Mouse (Mus musculus): ENCODE measurements around the gene Ccdc12. TPM values are rescaled to one million over a fixed set of nuclear protein-coding genes. Genes with fewer than 3 reads are reported as not detected.

Gene Ccdc12
- total and polyA plus RNA-seq, 3 experiments: 85.2 to 104 (median 97.8) TPM

- peak overlapping the region; percentile 13; the same call in 1 of the 2 replicates for H3K9ac ChIP-seq (ENCODE audit: insufficient read depth, low read depth)
- in situ Hi-C loops (cut with MboI; ENCODE audit: low pct_ligation_motif_present, low pct_unique_long_range_greater_than_20kb, low sequenced_read_pairs): no loop called here
- no peaks in the 10 kb centered on the region for H3K27me3 ChIP-seq (replicated peaks)
These were observed 3.9 kb downstream of the Ccdc12 start for GRCm38 (mm10) chr9:110660208-110660607.

GRCm38 (mm10) chr9:110660856-110661612 lies 4.7 kb downstream of the Ccdc12 start:
- Histone ChIP-seq H3K27me3 (replicated peaks) (no peaks in the 10 kb centered on the region), H3K79me2 (replicated peaks; ENCODE audit: control insufficient read depth, extremely low read depth, insufficient read depth, poor library complexity, severe bottlenecking) (peaks cover 70% of the 10 kb centered on the region), H3K9ac (ENCODE audit: insufficient read depth, low read depth) (peak overlapping the region; percentile 13), H3K9me3 (replicated peaks; ENCODE audit: low read length) (no peaks in the 10 kb centered on the region), H3K4me3 (replicated peaks in 1 of 3; ENCODE audit: low read depth in 2 of 3, low read length in 2 of 3, poor library complexity in 1 of 3) (no peak overlapping the region), H3K36me3 (replicated peaks in 1 of 2; ENCODE audit: control insufficient read depth in 1 of 2, insufficient read depth in 1 of 2, low read length in 1 of 2) (peaks cover 0 to 11% of the 10 kb centered on the region in 2 experiments), H3K27ac (ENCODE audit: insufficient read depth, low read depth) (no peak overlapping the region), H3K4me2 (ENCODE audit: insufficient read depth, low read depth, poor library complexity, severe bottlenecking) (no peak overlapping the region; the same call in 1 of the 2 replicates), H3K4me1 (ENCODE audit: control insufficient read depth in 1 of 2, insufficient read depth in 2 of 2) (peaks cover 16 to 73% of the 10 kb centered on the region in 2 experiments)
- dilution Hi-C loops (cut with MboI; ENCODE audit: extremely low pct_ligation_motif_present, extremely low pct_unique_long_range_greater_than_20kb, low sequenced_read_pairs): no loop called here
- TF ChIP-seq TCF12 (IDR thresholded peaks at IDR 0.05; ENCODE audit: low read depth, low read length) (no peak), GABPA (IDR thresholded peaks at IDR 0.05; ENCODE audit: insufficient replicate concordance, low read depth, low read length) (no peak), EP300 (IDR thresholded peaks at IDR 0.05; ENCODE audit: low read length) (no peak), POLR2A (IDR thresholded peaks at IDR 0.05; ENCODE audit: low read depth, low read length) (no peak), TBP (conservative IDR thresholded peaks at IDR 0.05; ENCODE audit: low read depth, low read length) (no peak), NRF1 (IDR thresholded peaks at IDR 0.05; ENCODE audit: low read depth, low read length) (no peak), E2F4 (IDR thresholded peaks at IDR 0.05; ENCODE audit: insufficient replicate concordance, low read depth, low read length) (no peak), POLR2AphosphoS2 (IDR thresholded peaks at IDR 0.05; ENCODE audit: low read depth, low read length) (no peak), HCFC1 (IDR thresholded peaks at IDR 0.05; ENCODE audit: low read depth, low read length) (no peak), MAZ (IDR thresholded peaks at IDR 0.05; ENCODE audit: low read depth, low read length) (no peak), MXI1 (IDR thresholded peaks at IDR 0.05; ENCODE audit: low read depth, low read length) (no peak), CTCF (conservative IDR thresholded peaks at IDR 0.05 in 1 of 2, IDR thresholded peaks at IDR 0.05 in 1 of 2; ENCODE audit: low read depth in 2 of 2, low read length in 2 of 2) (no peak), PAX5 (IDR thresholded peaks at IDR 0.05; ENCODE audit: low read length) (no peak), JUN (IDR thresholded peaks at IDR 0.05; ENCODE audit: insufficient read depth, low read depth, low read length) (no peak), RCOR1 (conservative IDR thresholded peaks at IDR 0.05; ENCODE audit: low read depth, low read length) (no peak), USF2 (conservative IDR thresholded peaks at IDR 0.05; ENCODE audit: low read depth, low read length) (no peak)
- in situ Hi-C loops (cut with MboI; ENCODE audit: low pct_ligation_motif_present, low pct_unique_long_range_greater_than_20kb, low sequenced_read_pairs): no loop called here
- no peak for DNase-seq (ENCODE audit: extremely low read depth)

More at GRCm38 (mm10) chr9:110660208-110660607, 3.9 kb downstream of the Ccdc12 start:
- Histone ChIP-seq H3K9me3 (replicated peaks; ENCODE audit: low read length) (no peaks in the 10 kb centered on the region), H3K4me2 (ENCODE audit: insufficient read depth, low read depth, poor library complexity, severe bottlenecking) (peak overlapping the region; percentile 19), H3K79me2 (replicated peaks; ENCODE audit: control insufficient read depth, extremely low read depth, insufficient read depth, poor library complexity, severe bottlenecking) (peaks cover 63% of the 10 kb centered on the region), H3K4me3 (replicated peaks in 1 of 3; ENCODE audit: low read depth in 2 of 3, low read length in 2 of 3, poor library complexity in 1 of 3) (no peak overlapping the region), H3K27ac (ENCODE audit: insufficient read depth, low read depth) (peak overlapping the region; percentile 66), H3K4me1 (ENCODE audit: control insufficient read depth in 1 of 2, insufficient read depth in 2 of 2) (peaks cover 19 to 74% of the 10 kb centered on the region in 2 experiments), H3K36me3 (replicated peaks in 1 of 2; ENCODE audit: control insufficient read depth in 1 of 2, insufficient read depth in 1 of 2, low read length in 1 of 2) (peaks cover 0 to 11% of the 10 kb centered on the region in 2 experiments)
- DNase-seq (ENCODE audit: extremely low read depth): no peak
- dilution Hi-C loops (cut with MboI; ENCODE audit: extremely low pct_ligation_motif_present, extremely low pct_unique_long_range_greater_than_20kb, low sequenced_read_pairs): no loop called here
- 0 out of 2 replicates have a peak, but pooled peaks have one; percentile 62 for TF ChIP-seq TBP (conservative IDR thresholded peaks at IDR 0.05; ENCODE audit: low read depth, low read length)
- TF ChIP-seq ZMIZ1 (IDR thresholded peaks at IDR 0.05; ENCODE audit: low read depth, low read length): no peak
- TF ChIP-seq ZNF384 (IDR thresholded peaks at IDR 0.05; ENCODE audit: low read depth, low read length): peak; percentile 60

Measured in CH12.LX (cell line).